Mouse (Mus musculus): ENCODE measurements at regions not wholly inside any gene's neighbourhood (a gene's known extent, or its start where the extent isn't known, plus 50 kb on each side); places are given as distances from the start of the nearest gene placed in this dataset.

GRCm38 (mm10) chr10:66923947-66924346, 172.0 kb upstream of the Jmjd1c start:
- TF ChIP-seq CTCF (conservative IDR thresholded peaks at IDR 0.05; ENCODE audit: low read length) (no peak), POU5F1 (IDR thresholded peaks at IDR 0.05; ENCODE audit: borderline replicate concordance, low read length) (no peak), NANOG (IDR thresholded peaks at IDR 0.05; ENCODE audit: borderline replicate concordance, low read length) (no peak)
